Mouse (Mus musculus) forebrain, embryonic 13.5 days (tissue): Measurements from ENCODE around the gene Map3k5. TPM values are rescaled to one million over a fixed set of nuclear protein-coding genes. Genes with fewer than 3 reads are reported as not detected.
A peak's percentile ranks its signal among the peaks of the same experiment; 100 is the strongest.

Experiments used
- ATAC-seq: fragments of 200-750 bp; cut with Nextera tagmentation; 2 replicates; pipeline ENCODE4 v1.8.0; 2017
- H3K27ac ChIP-seq: fragments of 300-500 bp; sonication (generic); 2 replicates; pipeline ENCODE4 v1.5.1; 2015; ENCODE audit warnings: inconsistent platforms, mild to moderate bottlenecking, moderate library complexity
- H3K27me3 ChIP-seq: fragments of 300-500 bp; sonication (generic); 2 replicates; pipeline ENCODE4 v1.6.1; 2015; ENCODE audit warnings: mild to moderate bottlenecking, inconsistent platforms
- H3K36me3 ChIP-seq: fragments of 300-500 bp; sonication (generic); 2 replicates; pipeline ENCODE4 v1.6.1; 2015; ENCODE audit warnings: mild to moderate bottlenecking, inconsistent platforms; ENCODE audit not compliant: poor library complexity, severe bottlenecking
- H3K4me1 ChIP-seq: fragments of 300-500 bp; sonication (generic); 2 replicates; pipeline ENCODE4 v1.6.1; 2015; ENCODE audit warnings: inconsistent platforms
- H3K4me2 ChIP-seq: fragments of 300-500 bp; sonication (generic); 2 replicates; pipeline ENCODE4 v1.6.1; 2015; ENCODE audit warnings: inconsistent platforms, mild to moderate bottlenecking, moderate library complexity
- H3K4me3 ChIP-seq: fragments of 300-500 bp; sonication (generic); 2 replicates; pipeline ENCODE4 v1.5.1; 2015; ENCODE audit warnings: mild to moderate bottlenecking, inconsistent platforms
- H3K9ac ChIP-seq: fragments of 300-500 bp; sonication (generic); 2 replicates; pipeline ENCODE4 v1.6.1; 2015; ENCODE audit warnings: mild to moderate bottlenecking, inconsistent platforms
- H3K9me3 ChIP-seq: fragments of 300-500 bp; sonication (generic); replicated peaks from 2 replicates; pipeline ENCODE4 v1.6.1; 2016; ENCODE audit warnings: inconsistent platforms
- WGBS: fragments of 180-500 bp; shearing (Covaris S2); methylation state at CpG from one replicate; pipeline ENCODE4 v1.1.7; 2015; 5-methylcytosine and 5-hydroxymethylcytosine counted together
- polyA plus RNA-seq: library from polyadenylated mRNA; unstranded; fragments of >200 nt; fragmentation: Nextera tagmentation; extraction: Ambion mirVana; gene quantifications from 2 replicates; pipeline ENCODE4 v1.2.1, GENCODE M21; 2015

Map3k5 gene
- polyA plus RNA-seq, 1 experiment from 2014 or later = 0.36 TPM

DNA sequence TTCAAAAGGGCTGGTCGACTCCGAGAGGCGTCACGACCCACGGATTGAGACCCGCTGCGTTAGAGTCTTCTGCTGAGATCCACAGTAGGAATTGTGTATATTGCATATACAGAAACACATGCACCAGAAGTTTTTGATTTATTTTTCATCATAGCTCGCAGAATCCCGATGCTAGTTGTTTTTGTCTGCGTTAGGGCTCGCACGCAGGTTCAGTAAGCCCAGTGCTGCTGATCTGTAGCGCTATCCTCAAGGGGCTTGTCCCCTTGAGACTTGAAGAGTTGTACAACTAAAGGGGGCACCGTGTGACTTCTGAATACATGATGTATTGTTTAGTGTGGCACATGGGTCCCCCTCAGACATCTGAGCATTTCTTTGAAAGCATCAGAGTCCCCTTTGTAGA lies 172.8 kb downstream of the Map3k5 start:
- Histone ChIP-seq H3K27ac (no peak overlapping the region), H3K9ac (no peak overlapping the region), H3K4me1 (no peaks in the 10 kb centered on the region), H3K4me3 (no peak overlapping the region), H3K36me3 (no peaks in the 10 kb centered on the region), H3K27me3 (no peaks in the 10 kb centered on the region), H3K9me3 (no peaks in the 10 kb centered on the region), H3K4me2 (no peak overlapping the region)
- ATAC-seq = no peak
- 94% methylated on average over 14 of the region's 14 CpGs for WGBS

DNA sequence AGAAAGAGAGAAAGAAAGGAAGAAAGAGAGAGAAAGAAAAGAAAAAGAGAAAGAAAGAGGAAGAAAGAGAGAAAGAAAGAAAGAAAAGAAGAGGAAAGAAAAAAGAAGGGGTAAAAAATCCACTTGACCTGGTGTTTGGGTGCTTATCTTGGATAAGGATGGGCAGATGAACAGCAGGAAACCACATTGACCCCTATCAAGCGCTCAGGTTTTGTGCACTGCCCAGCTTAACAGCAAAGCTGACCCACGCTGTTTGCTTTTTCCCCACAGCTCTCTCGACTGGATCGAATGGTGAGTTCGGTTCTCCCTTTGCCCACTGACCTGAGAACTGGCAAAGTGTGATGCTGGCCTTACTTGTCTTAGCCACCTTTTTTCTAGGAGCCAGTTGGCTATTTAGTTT lies 177.2 kb downstream of the Map3k5 start:
- no peak overlapping the region for H3K4me2 ChIP-seq
- no peak overlapping the region for H3K9ac ChIP-seq
- WGBS = 88% methylated on average over 5 of the region's 5 CpGs
- no peak overlapping the region for H3K4me3 ChIP-seq
- no peak for ATAC-seq
- no peaks in the 10 kb centered on the region for H3K4me1 ChIP-seq
- H3K27ac ChIP-seq = no peak overlapping the region
- no peaks in the 10 kb centered on the region for H3K9me3 ChIP-seq
- no peaks in the 10 kb centered on the region for H3K36me3 ChIP-seq
- H3K27me3 ChIP-seq = no peaks in the 10 kb centered on the region

DNA sequence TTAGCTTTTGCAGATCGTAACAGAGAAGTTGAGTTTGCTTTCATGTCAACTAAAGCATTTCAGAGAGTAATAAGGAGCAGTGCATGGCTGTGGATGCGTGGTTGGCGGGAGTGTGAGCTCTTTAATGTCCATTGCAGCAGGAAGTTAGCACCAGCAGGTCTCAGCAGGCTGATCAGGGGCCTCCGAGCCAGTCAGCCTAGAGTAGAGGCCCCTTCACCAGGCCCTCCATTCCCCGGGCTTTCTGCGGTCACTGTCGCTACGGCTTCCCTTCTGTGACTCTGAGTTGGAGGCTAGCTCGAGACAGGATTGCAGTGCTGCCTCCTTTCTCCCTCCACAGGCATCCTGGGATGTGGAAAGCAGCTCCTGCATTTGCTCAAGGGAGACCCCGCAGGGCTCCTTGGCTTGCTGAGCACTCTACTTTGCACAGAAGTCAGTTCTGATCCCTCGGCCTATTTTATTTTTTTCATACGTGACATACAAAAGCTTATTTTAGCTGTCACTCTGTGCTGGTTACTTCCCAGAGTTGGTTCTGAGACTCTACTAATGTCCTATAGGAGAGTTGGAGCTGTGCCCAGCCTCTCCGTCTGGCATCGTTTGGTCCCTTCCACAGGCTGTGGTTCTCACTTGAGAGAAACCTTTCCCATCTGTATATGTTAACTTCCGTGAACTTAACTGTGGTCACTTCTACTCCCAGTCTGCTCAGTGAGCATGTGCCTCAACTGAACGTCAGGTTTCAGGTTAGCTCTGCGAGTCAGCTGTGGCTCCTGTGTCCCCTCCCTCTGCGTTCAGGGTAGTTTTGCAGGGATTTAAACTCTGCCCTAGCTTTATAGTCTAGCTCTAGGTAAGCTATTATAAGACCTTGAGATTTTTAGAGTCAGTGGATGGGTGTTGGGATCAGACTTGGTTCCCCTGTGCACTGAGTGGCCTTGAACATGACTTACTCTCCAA lies 178.0 kb downstream of the Map3k5 start:
- no peaks in the 10 kb centered on the region for H3K27me3 ChIP-seq
- no peaks in the 10 kb centered on the region for H3K36me3 ChIP-seq
- H3K4me2 ChIP-seq = no peak overlapping the region
- H3K4me1 ChIP-seq = no peaks in the 10 kb centered on the region
- H3K9ac ChIP-seq = no peak overlapping the region
- 0 out of 2 replicates have a peak, but pooled peaks have one; percentile 27 for ATAC-seq
- no peaks in the 10 kb centered on the region for H3K9me3 ChIP-seq
- WGBS = 87% methylated on average over 18 of the region's 18 CpGs
- H3K27ac ChIP-seq = no peak overlapping the region
- no peak overlapping the region for H3K4me3 ChIP-seq

DNA sequence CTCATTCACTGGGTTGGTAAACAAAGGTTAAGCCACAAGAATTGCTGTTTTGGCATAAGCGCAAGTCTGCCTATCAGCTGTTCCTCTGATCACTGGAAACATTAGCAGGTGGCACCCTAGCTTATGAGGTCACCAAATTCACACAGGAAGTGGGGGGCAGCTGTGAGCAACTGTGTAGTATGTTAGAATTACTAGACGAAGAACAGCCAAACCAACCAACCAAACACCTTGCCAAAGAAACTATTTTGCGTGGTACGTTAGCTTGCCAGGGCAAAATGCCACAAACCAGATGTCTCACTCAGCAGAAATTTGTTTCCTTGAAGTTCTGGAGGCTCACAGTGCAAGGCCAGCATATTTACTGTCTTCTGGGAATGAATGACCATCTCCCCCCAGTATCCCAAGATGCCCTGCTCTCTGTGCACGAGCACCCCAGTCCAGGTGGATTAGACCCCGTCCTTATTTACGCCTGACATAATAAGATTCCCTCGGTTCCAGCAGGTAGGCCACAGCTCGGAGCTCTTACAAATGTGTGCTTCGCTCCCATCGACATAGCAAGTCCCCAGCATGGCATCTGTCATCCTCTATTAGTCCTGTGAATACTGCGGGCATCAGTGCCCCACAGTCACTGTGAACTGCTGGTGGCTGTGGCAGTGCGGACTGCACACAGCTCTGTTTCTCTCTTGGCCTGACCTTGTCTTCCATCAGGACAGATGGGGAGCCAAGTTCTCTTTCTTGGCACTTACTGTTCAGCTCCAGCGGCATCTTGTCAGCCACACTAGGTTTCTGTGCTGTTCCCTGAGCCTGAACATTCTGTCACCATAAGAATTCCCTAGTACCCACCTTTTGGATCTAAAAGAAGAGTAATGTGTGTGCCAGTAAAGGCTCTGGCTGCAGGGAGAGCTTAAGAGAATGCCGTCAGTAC lies 185.5 kb downstream of the Map3k5 start:
- ATAC-seq = no peak
- H3K36me3 ChIP-seq = no peaks in the 10 kb centered on the region
- H3K27me3 ChIP-seq = no peaks in the 10 kb centered on the region
- H3K9me3 ChIP-seq = no peaks in the 10 kb centered on the region
- no peak overlapping the region for H3K9ac ChIP-seq
- WGBS = 88% methylated on average over 15 of the region's 15 CpGs
- H3K27ac ChIP-seq = no peak overlapping the region
- H3K4me3 ChIP-seq = no peak overlapping the region
- no peak overlapping the region for H3K4me2 ChIP-seq
- 0 out of 2 replicates have a peak, but pooled peaks cover 3% of the 10 kb centered on the region for H3K4me1 ChIP-seq

DNA sequence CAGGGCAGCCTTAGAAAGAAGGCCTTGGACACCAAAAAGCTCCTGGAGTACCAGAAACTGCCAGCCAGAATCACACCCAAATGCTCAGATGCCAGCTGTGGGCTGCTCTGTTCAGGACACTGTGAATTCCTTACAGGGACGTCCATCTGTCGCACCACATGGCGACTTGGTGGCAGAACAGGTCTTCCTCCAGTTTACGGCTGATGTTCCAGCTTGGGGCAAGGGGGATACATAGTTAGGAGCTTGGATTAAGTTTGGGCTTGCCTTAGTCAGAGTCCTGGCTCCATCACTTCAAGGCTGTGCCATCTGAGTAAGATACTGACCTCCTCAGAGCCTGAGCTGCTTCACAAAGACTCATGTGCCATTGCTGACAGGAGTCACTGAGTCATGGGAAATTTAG lies 187.7 kb downstream of the Map3k5 start:
- no peak overlapping the region for H3K4me3 ChIP-seq
- no peak for ATAC-seq
- 84% methylated on average over 4 of the region's 4 CpGs for WGBS
- 0 out of 2 replicates have a peak, but pooled peaks cover 3% of the 10 kb centered on the region for H3K4me1 ChIP-seq
- no peaks in the 10 kb centered on the region for H3K9me3 ChIP-seq
- no peaks in the 10 kb centered on the region for H3K27me3 ChIP-seq
- H3K9ac ChIP-seq = no peak overlapping the region
- no peak overlapping the region for H3K4me2 ChIP-seq
- H3K27ac ChIP-seq = no peak overlapping the region
- no peaks in the 10 kb centered on the region for H3K36me3 ChIP-seq

GRCm38 (mm10) chr10:20123401-20123800 lies 189.1 kb downstream of the Map3k5 start:
- 53% methylated on average over 9 of the region's 9 CpGs for WGBS
- 0 out of 2 replicates have a peak, but pooled peaks cover 3% of the 10 kb centered on the region for H3K4me1 ChIP-seq
- ATAC-seq = no peak
- no peak overlapping the region for H3K9ac ChIP-seq
- no peaks in the 10 kb centered on the region for H3K9me3 ChIP-seq
- no peak overlapping the region for H3K4me3 ChIP-seq
- H3K4me2 ChIP-seq = no peak overlapping the region
- no peaks in the 10 kb centered on the region for H3K36me3 ChIP-seq
- no peak overlapping the region for H3K27ac ChIP-seq
- H3K27me3 ChIP-seq = no peaks in the 10 kb centered on the region

- no peak for ATAC-seq
- Histone ChIP-seq H3K27ac (no peak overlapping the region), H3K4me3 (no peak overlapping the region), H3K4me1 (0 out of 2 replicates have a peak, but pooled peaks cover 3% of the 10 kb centered on the region), H3K9ac (no peak overlapping the region), H3K9me3 (no peaks in the 10 kb centered on the region), H3K27me3 (no peaks in the 10 kb centered on the region), H3K36me3 (no peaks in the 10 kb centered on the region), H3K4me2 (no peak overlapping the region)
- 83% methylated on average over 12 of the region's 12 CpGs for WGBS
Measured at GRCm38 (mm10) chr10:20124576-20124975, 190.3 kb downstream of the Map3k5 start.

- H3K4me2 ChIP-seq = no peak overlapping the region
- no peaks in the 10 kb centered on the region for H3K36me3 ChIP-seq
- peak; percentile 81 for ATAC-seq
- WGBS = 51% methylated on average over 4 of the region's 4 CpGs
- no peak overlapping the region for H3K27ac ChIP-seq
- 0 out of 2 replicates have a peak, but pooled peaks cover 3% of the 10 kb centered on the region for H3K4me1 ChIP-seq
- no peaks in the 10 kb centered on the region for H3K27me3 ChIP-seq
- H3K4me3 ChIP-seq = no peak overlapping the region
- no peaks in the 10 kb centered on the region for H3K9me3 ChIP-seq
- no peak overlapping the region for H3K9ac ChIP-seq
Measured at GRCm38 (mm10) chr10:20125226-20125625, 191.0 kb downstream of the Map3k5 start.

- H3K27me3 ChIP-seq = no peaks in the 10 kb centered on the region
Measured at GRCm38 (mm10) chr10:20132933-20133652, 198.8 kb downstream of the Map3k5 start.

GRCm38 (mm10) chr10:20135350-20136058 lies 201.2 kb downstream of the Map3k5 start:
- Histone ChIP-seq H3K4me3 (no peak overlapping the region), H3K27ac (no peak overlapping the region), H3K36me3 (no peaks in the 10 kb centered on the region), H3K4me2 (no peak overlapping the region), H3K9ac (no peak overlapping the region), H3K4me1 (no peaks in the 10 kb centered on the region), H3K9me3 (no peaks in the 10 kb centered on the region), H3K27me3 (no peaks in the 10 kb centered on the region)
- WGBS = 85% methylated on average over 15 of the region's 15 CpGs
- no peak for ATAC-seq

More at GRCm38 (mm10) chr10:20132933-20133652, 198.8 kb downstream of the Map3k5 start:
- H3K4me3 ChIP-seq = no peak overlapping the region
- H3K4me2 ChIP-seq = no peak overlapping the region
- no peak overlapping the region for H3K9ac ChIP-seq
- ATAC-seq = no peak
- WGBS = 91% methylated on average over 12 of the region's 12 CpGs
- H3K27ac ChIP-seq = no peak overlapping the region
- H3K9me3 ChIP-seq = no peaks in the 10 kb centered on the region
- no peaks in the 10 kb centered on the region for H3K4me1 ChIP-seq
- no peaks in the 10 kb centered on the region for H3K36me3 ChIP-seq

DNA sequence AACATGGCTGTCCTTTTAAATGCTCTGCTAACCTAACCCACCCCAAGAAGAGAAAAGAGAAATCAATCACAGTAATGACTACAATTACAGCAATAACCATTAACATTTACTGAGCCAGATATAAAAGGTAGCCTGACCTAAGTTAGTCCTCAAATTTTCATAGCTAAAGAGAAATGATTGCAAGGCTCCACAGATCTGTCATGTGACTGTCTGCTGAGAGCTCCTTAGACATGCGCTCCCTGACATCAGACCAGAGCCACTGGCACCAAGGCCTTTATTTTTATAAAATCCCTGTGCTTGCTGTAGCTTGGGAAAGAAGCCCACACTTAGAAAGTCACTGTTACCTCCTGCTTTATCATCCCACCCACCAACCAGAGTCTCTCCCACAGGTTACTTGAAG lies 202.2 kb downstream of the Map3k5 start:
- no peaks in the 10 kb centered on the region for H3K9me3 ChIP-seq
- H3K9ac ChIP-seq = no peak overlapping the region
- WGBS = 94% methylated on average over 1 of the region's 1 CpGs
- H3K4me2 ChIP-seq = no peak overlapping the region
- H3K36me3 ChIP-seq = no peaks in the 10 kb centered on the region
- no peak for ATAC-seq
- no peaks in the 10 kb centered on the region for H3K27me3 ChIP-seq
- no peak overlapping the region for H3K27ac ChIP-seq
- no peak overlapping the region for H3K4me3 ChIP-seq
- H3K4me1 ChIP-seq = no peaks in the 10 kb centered on the region
